Mouse (Mus musculus) kidney, postnatal 0 days (tissue): ENCODE data around the gene Itgal. TPM values are rescaled to one million over a fixed set of nuclear protein-coding genes. Genes with fewer than 3 reads are reported as not detected.
"Not testable (repeated sequence)": the region's sequence is repeated elsewhere in the genome, so short reads cannot be mapped to it uniquely, and the experiment has no call there.

Experiments used
- ATAC-seq: fragments of 200-750 bp; cut with Nextera tagmentation; replicated peaks from 2 replicates; pipeline ENCODE4 v1.8.0; 2017; ENCODE audit warnings: low read depth, moderate number of reproducible peaks, moderate TSS enrichment, moderate library complexity; ENCODE audit not compliant: low FRiP score
- DNase-seq: peaks from one replicate; pipeline ENCODE4 v3.0.0-alpha.2; 2016; ENCODE audit warnings: low spot score
- H3K27ac ChIP-seq: fragments of 300-500 bp; sonication (generic); 2 replicates; pipeline ENCODE4 v1.5.1; 2014; ENCODE audit warnings: mild to moderate bottlenecking
- H3K27me3 ChIP-seq: fragments of 300-500 bp; sonication (generic); 2 replicates; pipeline ENCODE4 v1.6.1; 2014; ENCODE audit warnings: low read length, mixed read lengths; ENCODE audit not compliant: insufficient read depth
- H3K36me3 ChIP-seq: fragments of 300-500 bp; sonication (generic); 2 replicates; pipeline ENCODE4 v1.6.1; 2014; ENCODE audit warnings: low read length, mixed read lengths; ENCODE audit not compliant: insufficient read depth
- H3K4me1 ChIP-seq: fragments of 300-500 bp; sonication (generic); replicated peaks from 2 replicates; pipeline ENCODE4 v1.6.1; 2014; ENCODE audit warnings: antibody characterized with exemption, low read length, mixed read lengths; ENCODE audit not compliant: insufficient read depth
- H3K4me2 ChIP-seq: fragments of 300-500 bp; sonication (generic); 2 replicates; pipeline ENCODE4 v1.6.1; 2014; ENCODE audit warnings: mild to moderate bottlenecking, low read length, moderate library complexity, mixed read lengths
- H3K4me3 ChIP-seq: fragments of 300-500 bp; sonication (generic); replicated peaks from 2 replicates; pipeline ENCODE4 v1.5.1; 2014; ENCODE audit warnings: low read depth, low read length
- H3K9ac ChIP-seq: fragments of 300-500 bp; sonication (generic); 2 replicates; pipeline ENCODE4 v1.6.1; 2014; ENCODE audit warnings: low read depth, low read length
- H3K9me3 ChIP-seq: fragments of 300-500 bp; sonication (generic); replicated peaks from 2 replicates; pipeline ENCODE4 v1.6.1; 2016; ENCODE audit warnings: low read length, inconsistent platforms, mixed read lengths
- CTCF ChIP-seq: IDR thresholded peaks from 2 replicates; pipeline ENCODE4 v1.5.1; 2016; ENCODE audit warnings: antibody characterized with exemption, low read depth, mild to moderate bottlenecking, moderate library complexity
- WGBS: fragments of 180-500 bp; shearing (Covaris S2); extraction: QIAGEN DNeasy Blood & Tissue Kit; methylation state at CpG from one replicate; pipeline ENCODE4 v1.1.7; 2014; 5-methylcytosine and 5-hydroxymethylcytosine counted together
- polyA plus RNA-seq: library from polyadenylated mRNA; unstranded; fragments of >200 nt; fragmentation: Nextera tagmentation; extraction: Ambion mirVana; gene quantifications from 2 replicates; pipeline ENCODE4 v1.2.1, GENCODE M21; 2015

The Itgal gene
- polyA plus RNA-seq, 1 experiment from 2014 or later = 0.93 TPM

DNA sequence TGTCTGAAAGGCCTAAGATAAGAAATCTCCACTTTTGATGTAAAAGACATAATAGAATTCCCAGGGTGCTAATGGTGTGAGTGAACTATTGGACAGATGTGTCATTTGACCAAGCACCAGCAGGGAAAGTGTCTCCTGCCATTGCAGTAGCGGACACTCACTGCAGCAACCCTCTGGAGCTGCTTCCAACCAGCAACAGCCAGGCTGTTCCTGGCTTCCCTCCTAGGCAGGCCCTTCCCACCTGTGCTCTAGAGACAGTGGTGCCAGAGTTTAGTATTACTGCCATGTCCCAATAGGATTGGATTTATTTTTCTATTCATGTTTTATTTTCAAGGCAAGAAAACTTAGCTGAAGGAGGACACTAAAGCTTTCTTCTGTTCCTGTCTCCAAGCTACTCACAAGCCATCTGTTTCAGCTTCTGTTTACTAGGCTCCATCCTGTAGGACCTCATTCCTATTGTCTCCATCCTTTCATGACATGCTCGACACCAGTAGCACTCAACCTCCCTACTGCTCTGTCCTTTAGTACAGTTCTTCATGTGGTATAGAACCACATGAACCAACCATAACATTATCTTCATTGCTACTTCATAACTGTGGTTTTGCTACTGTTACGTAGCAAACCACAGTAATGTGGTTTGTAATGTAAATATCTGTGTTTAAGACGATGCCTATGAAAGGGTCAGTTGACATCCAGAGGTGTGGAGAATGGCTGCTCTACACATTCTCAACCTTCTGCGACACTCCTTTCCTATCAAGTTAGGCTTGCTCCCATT is 55.4 kb downstream of the Itgal start:
- H3K9me3 ChIP-seq = no peaks in the 10 kb centered on the region
- no peak for ATAC-seq
- 88% methylated on average over 5 of the region's 5 CpGs for WGBS

GRCm38 (mm10) chr7:127355796-127356195 is 59.7 kb downstream of the Itgal start:
- no peak for TF ChIP-seq CTCF
- no peaks in the 10 kb centered on the region for H3K4me1 ChIP-seq
- no peak overlapping the region for H3K9ac ChIP-seq
- H3K36me3 ChIP-seq = no peaks in the 10 kb centered on the region
- H3K9me3 ChIP-seq = no peaks in the 10 kb centered on the region
- H3K27ac ChIP-seq = no peak overlapping the region
- H3K4me2 ChIP-seq = no peak overlapping the region
- 69% methylated on average over 3 of the region's 3 CpGs for WGBS
- no peak overlapping the region for H3K4me3 ChIP-seq
- H3K27me3 ChIP-seq = no peaks in the 10 kb centered on the region
- DNase-seq (no peak), ATAC-seq (no peak)

More for the DNA sequence above, 55.4 kb downstream of the Itgal start:
- no peak overlapping the region for H3K4me2 ChIP-seq
- no peaks in the 10 kb centered on the region for H3K27me3 ChIP-seq
- no peak for TF ChIP-seq CTCF
- H3K27ac ChIP-seq = no peak overlapping the region
- H3K4me1 ChIP-seq = no peaks in the 10 kb centered on the region
- H3K4me3 ChIP-seq = no peak overlapping the region
- no peak overlapping the region for H3K9ac ChIP-seq
- no peaks in the 10 kb centered on the region for H3K36me3 ChIP-seq
- DNase-seq = no peak

DNA sequence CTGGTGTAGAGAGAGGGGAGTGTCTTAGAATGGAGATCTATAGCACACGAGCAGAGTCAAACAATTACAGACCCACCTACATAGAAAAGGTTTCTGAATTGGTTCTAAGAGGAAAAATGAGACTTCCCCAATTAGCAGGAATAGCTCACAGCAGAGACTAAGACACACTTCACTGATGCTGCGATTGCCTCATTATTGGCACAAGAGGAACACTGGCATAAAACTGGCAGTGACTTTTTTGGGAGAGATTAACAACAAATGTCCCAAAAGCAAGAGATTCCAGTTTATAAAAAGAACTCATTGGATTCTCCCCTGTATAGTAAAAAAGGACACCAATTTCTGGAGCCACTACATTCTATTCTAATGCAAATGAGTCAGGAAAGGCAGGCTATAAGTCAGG is 61.8 kb downstream of the Itgal start:
- no peak overlapping the region for H3K4me3 ChIP-seq
- 63% methylated on average over 2 of the region's 2 CpGs for WGBS

GRCm38 (mm10) chr7:127358472-127358871 is 62.4 kb downstream of the Itgal start:
- H3K4me3 ChIP-seq = no peak overlapping the region
- no peak overlapping the region for H3K9ac ChIP-seq
- H3K27ac ChIP-seq = no peak overlapping the region
- no peaks in the 10 kb centered on the region for H3K27me3 ChIP-seq
- ATAC-seq = no peak
- TF ChIP-seq CTCF = no peak
- H3K4me2 ChIP-seq = no peak overlapping the region
- no peaks in the 10 kb centered on the region for H3K36me3 ChIP-seq
- 73% methylated on average over 4 of the region's 4 CpGs for WGBS
- DNase-seq = no peak
- H3K9me3 ChIP-seq = no peaks in the 10 kb centered on the region
- H3K4me1 ChIP-seq = peaks cover 3% of the 10 kb centered on the region; the same call in 1 of the 2 replicates

More for the DNA sequence above, 61.8 kb downstream of the Itgal start:
- H3K36me3 ChIP-seq = no peaks in the 10 kb centered on the region
- H3K4me2 ChIP-seq = no peak overlapping the region
- ATAC-seq (no peak), DNase-seq (no peak)
- no peaks in the 10 kb centered on the region for H3K9me3 ChIP-seq
- no peaks in the 10 kb centered on the region for H3K4me1 ChIP-seq
- no peak overlapping the region for H3K27ac ChIP-seq
- no peaks in the 10 kb centered on the region for H3K27me3 ChIP-seq
- no peak overlapping the region for H3K9ac ChIP-seq
- no peak for TF ChIP-seq CTCF

DNA sequence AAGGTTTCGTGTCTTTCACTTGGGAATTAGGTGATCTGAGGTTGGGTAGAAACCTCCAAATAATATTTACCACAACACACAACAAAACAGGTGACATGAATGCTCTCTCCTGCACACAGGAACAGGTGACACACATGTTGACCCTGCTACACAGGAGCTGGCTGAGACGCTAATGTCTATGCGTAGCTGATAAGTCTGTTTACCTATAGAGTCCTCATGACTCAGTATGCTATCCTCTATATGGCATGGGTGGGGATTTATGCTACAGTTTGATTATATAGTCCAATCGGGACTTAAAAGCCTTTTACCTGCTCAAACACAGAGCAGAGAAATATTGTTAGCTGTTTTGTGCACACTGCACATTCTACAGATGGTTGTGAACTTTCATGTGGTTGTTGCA is 64.2 kb downstream of the Itgal start:
- Histone ChIP-seq H3K27ac (no peak overlapping the region), H3K9me3 (no peaks in the 10 kb centered on the region), H3K27me3 (no peaks in the 10 kb centered on the region), H3K9ac (no peak overlapping the region), H3K36me3 (no peaks in the 10 kb centered on the region), H3K4me3 (no peak overlapping the region), H3K4me2 (no peak overlapping the region), H3K4me1 (peaks cover 6% of the 10 kb centered on the region; the same call in 1 of the 2 replicates)
- no peak for TF ChIP-seq CTCF
- 76% methylated on average over 4 of the region's 4 CpGs for WGBS
- ATAC-seq (no peak), DNase-seq (no peak)

DNA sequence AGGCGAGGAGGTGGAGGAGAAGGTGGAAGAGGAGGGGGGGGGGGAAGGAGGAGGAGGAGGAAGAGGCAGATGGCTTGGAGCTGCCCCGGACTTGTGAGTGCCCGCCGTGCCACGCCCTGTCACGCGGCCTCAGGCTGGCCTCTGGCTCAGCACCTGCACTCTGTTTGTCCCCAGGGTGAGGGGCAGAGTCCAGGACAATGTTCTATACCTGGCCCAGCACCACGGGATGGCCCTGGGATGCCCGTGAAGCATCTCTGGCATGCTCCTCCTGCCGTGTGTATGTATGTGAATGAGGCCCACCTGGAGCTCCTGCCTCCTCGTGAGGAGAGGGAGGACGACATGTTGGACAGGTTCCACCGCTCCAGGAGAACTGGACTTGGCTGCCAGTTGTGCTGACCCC is 65.4 kb downstream of the Itgal start:
- 25% methylated on average over 13 of the region's 13 CpGs for WGBS
- DNase-seq = no peak

GRCm38 (mm10) chr7:127362418-127362817 is 66.4 kb downstream of the Itgal start:
- not testable (repeated sequence) for ATAC-seq, H3K4me3 ChIP-seq, H3K36me3 ChIP-seq, H3K27ac ChIP-seq, H3K27me3 ChIP-seq, H3K9ac ChIP-seq, H3K4me1 ChIP-seq, H3K9me3 ChIP-seq
- peak overlapping the region; percentile 38 for H3K4me2 ChIP-seq
- 20% methylated on average over 13 of the region's 13 CpGs for WGBS
- TF ChIP-seq CTCF = peak; percentile 90
- peak; percentile 92 for DNase-seq

More for the DNA sequence above, 65.4 kb downstream of the Itgal start:
- peak; percentile 80 for ATAC-seq
- Histone ChIP-seq H3K9ac (no peak overlapping the region), H3K4me3 (no peak overlapping the region), H3K27me3 (no peaks in the 10 kb centered on the region), H3K4me2 (no peak overlapping the region), H3K36me3 (no peaks in the 10 kb centered on the region), H3K4me1 (peaks cover 6% of the 10 kb centered on the region; the same call in 1 of the 2 replicates), H3K9me3 (no peaks in the 10 kb centered on the region), H3K27ac (no peak overlapping the region)
- no peak for TF ChIP-seq CTCF
